Mouse (Mus musculus) urinary bladder, postnatal 10 days (tissue): ENCODE results near the gene Tmed8.
"Not testable (repeated sequence)": the region's sequence is repeated elsewhere in the genome, so short reads cannot be mapped to it uniquely, and the experiment has no call there.

Experiments
- DNase-seq: peaks from one replicate; pipeline ENCODE4 v3.0.0; 2022; ENCODE audit warnings: low spot score

The Tmed8 gene

DNA sequence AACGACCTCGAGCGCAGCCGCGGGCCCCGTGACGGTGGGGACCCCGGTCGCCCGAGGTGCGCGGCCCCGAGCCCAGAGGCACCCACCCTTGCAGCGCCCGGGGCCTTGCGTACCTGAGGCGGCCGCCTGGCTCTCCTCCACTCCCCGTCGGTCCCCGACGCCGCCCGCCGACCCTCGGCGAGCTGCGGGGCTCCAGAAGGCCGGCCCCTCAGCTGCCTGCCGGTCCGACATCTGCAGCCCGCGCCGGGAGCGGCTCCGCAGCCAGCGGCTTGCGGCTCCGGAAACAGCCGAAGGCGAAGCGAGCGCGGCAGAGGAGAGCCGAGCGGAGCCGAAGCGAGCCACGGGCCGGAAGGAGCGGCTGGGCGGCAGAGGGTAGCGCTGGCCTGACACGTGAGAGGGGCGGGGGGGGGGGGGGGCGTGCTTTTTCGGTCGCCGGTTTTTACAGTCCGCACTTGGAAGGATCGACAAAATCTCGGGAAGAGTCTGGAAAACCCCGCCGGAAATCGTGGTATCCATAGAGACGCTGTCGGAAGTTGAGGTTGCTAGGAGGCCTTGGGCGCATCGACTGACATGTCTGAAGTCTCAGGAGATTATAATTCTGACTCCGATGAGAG, at the start of gene Tmed8:
TSS of gene Tmed8 (minus strand) at position 482 of the 614 bp plus-strand sequence.
- DNase-seq, result peak; percentile 25

- DNase-seq, result no peak
Measured at GRCm38 (mm10) chr12:87238632-87239031, 38.4 kb upstream of the Tmed8 start, which contains the start of gene Noxred1. Noxred1 (minus strand) TSS chr12:87238732.

GRCm38 (mm10) chr12:87236882-87237483, 36.7 kb upstream of the Tmed8 start:
- DNase-seq, result no peak

- no peak for DNase-seq
Measured at GRCm38 (mm10) chr12:87230379-87230895, 30.2 kb upstream of the Tmed8 start.

- no peak for DNase-seq
Measured at GRCm38 (mm10) chr12:87229633-87230032, 29.4 kb upstream of the Tmed8 start.

DNA sequence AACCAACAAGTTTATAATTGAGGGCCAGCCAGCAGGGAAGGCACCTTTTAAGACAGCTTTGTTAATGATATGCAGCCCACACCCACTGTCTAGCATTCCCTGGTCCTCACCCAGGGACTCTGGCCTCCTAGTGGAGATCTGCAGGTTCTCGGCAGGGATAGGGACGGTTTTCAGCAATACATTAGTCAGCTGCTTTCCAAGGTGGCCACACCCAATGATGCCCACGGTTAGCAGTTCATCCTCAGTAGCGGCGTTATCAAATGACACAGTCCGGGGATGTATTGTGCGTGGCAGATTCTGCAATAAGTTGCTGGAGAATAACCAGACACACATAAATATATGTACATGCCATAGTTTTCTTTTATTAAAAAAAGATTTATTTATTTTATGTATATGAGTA, 26.5 kb upstream of the Tmed8 start:
- DNase-seq, result no peak

GRCm38 (mm10) chr12:87224950-87225349, 24.7 kb upstream of the Tmed8 start:
- DNase-seq, result no peak

DNA sequence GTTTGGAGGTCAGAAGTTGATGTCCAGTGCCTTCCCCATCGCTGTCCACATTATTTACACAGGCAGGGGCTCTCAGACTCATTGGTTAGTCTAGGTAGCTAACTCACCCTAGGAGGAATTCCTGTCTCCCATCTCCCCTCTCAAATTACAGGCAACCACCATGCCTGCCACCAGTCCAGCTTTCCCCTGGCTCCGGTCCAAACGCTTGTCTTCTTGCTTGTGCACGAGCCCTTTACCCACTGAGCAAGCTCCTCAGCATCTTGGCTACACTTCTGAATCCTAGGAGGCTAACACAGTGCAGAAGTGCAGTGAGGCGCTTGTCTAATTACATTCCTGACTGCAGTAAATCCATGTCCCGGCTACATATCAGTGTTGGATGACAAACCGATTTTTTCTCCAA, 19.1 kb upstream of the Tmed8 start:
- no peak for DNase-seq

GRCm38 (mm10) chr12:87217596-87217995, 17.3 kb upstream of the Tmed8 start:
- DNase-seq, result no peak

- no peak for DNase-seq
Measured at GRCm38 (mm10) chr12:87216053-87216452, 15.8 kb upstream of the Tmed8 start.

DNA sequence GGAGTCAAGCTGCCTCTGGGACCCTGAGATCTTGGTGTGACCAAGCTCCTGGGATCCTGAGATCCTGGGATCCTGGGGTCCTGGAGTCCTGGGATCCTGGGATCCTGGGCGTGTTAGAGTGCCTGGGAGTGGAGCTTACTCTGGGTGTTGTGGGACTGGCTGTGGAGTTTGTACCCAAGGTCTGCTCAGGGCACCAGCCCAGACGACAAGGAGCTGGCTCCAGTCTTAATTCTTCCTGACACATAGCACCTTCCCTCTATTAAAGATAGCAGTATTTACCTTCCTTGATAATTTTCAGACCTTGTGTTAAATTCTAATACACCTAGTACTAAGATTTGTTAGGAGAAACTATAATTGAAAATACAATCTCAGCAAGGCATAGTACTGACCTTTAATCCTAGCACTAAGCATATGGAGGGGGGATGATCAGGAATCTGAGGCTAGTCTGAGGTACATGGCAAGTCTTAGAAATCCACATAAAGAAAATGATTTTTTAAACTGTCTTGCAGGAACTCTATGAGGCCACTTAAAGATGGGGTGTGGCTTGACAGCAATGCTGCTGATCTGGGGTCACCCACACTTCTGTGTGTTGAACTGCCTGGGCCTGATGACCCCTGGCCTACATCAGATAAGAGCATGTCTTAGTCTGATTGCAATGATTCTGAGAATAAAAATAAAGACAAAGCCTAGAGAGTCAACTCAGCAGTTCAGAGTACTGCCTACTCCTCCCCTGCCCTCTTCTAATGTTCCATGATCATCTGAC, 12.8 kb upstream of the Tmed8 start:
- no peak for DNase-seq

DNA sequence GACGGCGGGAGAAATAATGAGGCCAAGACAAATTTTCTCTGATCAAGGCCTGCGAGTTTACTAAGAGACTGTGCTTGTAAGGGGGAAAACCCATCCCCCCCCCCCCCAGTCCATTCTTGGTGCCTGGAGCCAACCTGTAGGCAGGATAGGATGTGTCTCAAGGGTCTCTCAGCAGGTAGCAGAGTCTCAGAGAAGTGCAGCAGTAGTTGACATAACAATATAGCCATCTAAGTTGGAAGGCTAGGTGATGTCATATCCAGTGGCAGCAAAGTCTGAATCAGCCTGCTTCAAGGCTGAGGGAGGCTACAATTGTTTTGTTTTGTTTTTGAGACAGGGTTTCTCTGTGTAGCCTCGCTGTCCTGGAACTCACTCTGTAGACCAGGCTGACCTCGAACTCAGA, 5.5 kb upstream of the Tmed8 start:
- not testable (repeated sequence) for DNase-seq

DNA sequence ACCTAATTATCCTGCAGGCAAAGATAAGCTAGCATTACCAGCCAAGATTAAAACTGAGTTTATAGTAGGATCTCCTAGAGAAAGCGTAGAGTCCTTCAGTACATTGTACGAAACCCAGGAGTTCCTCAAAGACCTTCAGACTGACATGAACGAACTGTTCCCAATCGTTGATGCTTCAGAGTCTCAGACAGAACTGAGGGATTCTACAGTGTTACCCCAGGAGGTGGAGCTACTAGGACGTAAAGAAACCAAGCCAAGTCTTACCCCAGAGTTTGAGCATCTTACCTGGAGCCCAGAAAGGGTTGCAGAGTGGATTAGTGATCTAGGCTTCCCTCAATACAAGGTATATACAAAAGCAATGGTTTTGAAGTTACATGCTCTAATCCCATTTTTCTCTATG, 1.4 kb upstream of the Tmed8 start:
- DNase-seq, result no peak

DNA sequence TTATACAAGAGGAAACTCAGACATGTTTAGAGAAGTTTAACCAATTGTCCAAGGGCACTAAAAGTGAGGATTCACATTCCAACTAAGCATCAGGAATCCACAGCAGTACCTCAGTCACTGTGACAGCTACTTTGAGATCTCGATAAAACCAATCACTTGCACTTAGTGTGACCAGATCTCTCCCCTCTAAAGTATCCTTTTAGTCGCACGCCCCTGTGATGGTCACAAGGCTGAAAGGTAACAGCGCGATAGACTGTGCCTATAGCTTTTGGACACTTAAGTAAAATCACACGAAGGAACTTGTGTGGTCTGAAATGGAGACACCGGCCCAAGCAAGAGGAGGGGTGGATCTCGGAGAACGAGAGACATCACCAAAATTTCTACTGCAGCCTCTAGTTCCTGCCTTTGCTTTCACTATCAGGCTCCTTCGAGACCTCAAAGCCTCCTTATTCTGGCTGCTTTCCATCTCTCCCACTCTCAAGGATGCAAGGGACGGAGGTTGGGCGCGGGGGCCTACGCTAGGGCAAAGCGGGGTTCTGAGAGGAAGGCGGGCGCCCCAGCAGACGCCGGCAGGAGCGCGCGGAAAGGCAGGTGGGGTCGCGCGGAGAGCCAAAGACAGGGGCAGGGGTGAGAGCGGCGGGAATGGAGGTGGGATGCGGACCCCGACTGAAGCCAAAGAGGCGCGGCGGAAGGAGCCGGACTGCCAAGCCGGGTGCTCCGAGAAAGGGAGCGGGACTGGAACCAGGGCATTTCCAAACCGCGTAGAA, 865 bp downstream of the Tmed8 start, which contains the start of gene Samd15:
TSS of gene Samd15 (plus strand) at position 518 of the 767 bp plus-strand sequence.
- DNase-seq, result no peak

GRCm38 (mm10) chr12:87198792-87199191, 1.5 kb downstream of the Tmed8 start:
- DNase-seq, result no peak

DNA sequence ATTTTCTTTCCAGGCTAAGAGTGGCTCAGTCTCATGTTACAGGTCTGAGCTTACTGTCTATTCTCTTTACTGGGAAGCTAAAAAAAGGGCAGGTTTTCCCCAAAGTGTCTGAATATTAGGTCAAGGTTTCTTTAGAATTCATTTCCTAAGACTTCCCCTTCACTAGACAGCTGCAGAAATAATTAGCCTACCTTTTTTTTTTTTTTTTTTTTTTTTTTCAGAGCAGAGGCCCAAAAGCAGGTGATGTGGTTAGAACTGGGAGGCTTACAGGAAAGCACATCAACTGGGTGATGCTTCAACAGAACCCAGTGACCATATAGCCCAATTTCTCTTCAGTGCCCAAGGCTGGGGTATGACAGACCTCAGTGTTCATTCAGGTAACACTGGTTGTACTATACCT, 3.9 kb downstream of the Tmed8 start:
- DNase-seq, result no peak

GRCm38 (mm10) chr12:87195069-87195468, 5.2 kb downstream of the Tmed8 start:
- DNase-seq, result no peak

- no peak for DNase-seq
Measured at GRCm38 (mm10) chr12:87193008-87193407, 7.2 kb downstream of the Tmed8 start.

- no peak for DNase-seq
Measured at GRCm38 (mm10) chr12:87177631-87178030, 22.6 kb downstream of the Tmed8 start.

DNA sequence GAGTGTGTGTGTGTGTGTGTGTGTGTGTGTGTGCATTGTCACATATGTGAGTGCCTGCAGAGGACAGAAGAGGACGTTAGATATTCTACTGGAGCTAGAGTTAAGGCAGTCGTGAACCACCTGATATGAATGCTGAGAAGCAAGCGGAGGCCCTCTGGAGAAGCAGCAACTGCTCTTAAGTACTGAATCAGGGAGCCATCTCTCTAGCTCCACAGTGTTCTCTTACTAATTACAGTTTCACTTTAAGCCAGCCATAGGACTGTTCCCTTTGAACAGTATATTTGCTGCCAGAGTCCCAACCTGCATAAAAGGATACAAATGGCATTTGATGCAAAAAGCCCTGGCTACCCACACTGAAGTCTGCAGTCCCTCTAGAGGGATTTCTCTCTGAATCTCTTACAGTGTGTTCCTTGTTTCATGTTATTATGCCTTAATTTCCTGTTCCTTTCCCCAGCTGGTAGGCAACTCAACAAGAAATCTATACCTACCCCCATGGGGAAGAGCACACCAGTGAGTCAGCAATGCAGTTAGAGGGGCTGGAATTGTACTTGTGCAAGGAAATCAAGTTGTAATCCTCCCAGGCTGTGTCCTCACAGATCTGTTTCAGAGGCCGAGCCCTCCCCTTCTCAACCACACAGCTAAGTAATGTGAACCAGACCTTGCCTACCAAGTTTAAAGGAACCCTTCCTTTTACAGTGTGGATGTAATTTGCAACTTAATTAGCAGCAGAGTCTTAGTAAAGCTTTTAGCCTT, 24.9 kb downstream of the Tmed8 start:
- no peak for DNase-seq

DNA sequence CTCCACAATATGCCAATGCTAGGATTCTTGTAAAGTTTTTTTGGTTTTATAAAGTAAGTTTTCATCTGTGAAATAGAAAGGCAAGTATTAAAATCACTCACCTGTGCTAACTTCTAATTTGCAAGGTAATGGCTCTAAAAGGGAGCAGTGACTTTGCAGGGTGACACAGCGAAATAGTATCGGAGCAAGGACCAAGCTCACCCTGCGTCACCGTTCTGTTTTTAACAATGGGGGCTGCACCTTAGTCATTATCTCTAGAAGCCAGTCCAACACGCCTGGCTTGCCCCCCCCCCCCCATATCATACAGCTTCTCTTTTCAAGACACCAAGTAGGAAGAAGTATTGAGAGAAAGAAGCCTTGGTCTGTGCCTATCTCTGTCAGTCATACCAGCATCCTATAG, 39.4 kb downstream of the Tmed8 start:
- DNase-seq, result no peak
